Mouse (Mus musculus) heart, adult 2 months (tissue): ENCODE measurements around the gene Rgs19.

ENCODE experiments used
- CTCF ChIP-seq: fragments of 200-600 bp; IDR thresholded peaks from 2 replicates; pipeline ENCODE4 v1.8.1; 2022; ENCODE audit warnings: antibody characterized with exemption, mild to moderate bottlenecking, moderate library complexity
- EP300 ChIP-seq: fragments of 200-500 bp; IDR thresholded peaks from 2 replicates; pipeline ENCODE4 v1.6.1; 2011; ENCODE audit warnings: low read depth, low read length, control low read depth; ENCODE audit not compliant: insufficient read depth

GRCm38 (mm10) chr2:181658528-181658927 is 35.2 kb downstream of the Rgs19 start:
- TF ChIP-seq CTCF (no peak), EP300 (no peak)
